In genomic region chr12:80110546-80110870, GRCm38 (mm10) we compare ENCODE assay signal across 8 mouse cellular contexts. TPM values are rescaled to one million over a fixed set of nuclear protein-coding genes. Genes with fewer than 3 reads are reported as not detected.
DNase-seq lines count a peak whose midpoint lies in the region; ATAC-seq and TF ChIP-seq lines count a peak whose summit lies in the region.

No protein-coding gene starts in this region.

- no peaks in the 10 kb centered on the region for H3K27me3 ChIP-seq in heart, embryonic 15.5 days
- no peaks in the 10 kb centered on the region for H3K27me3 ChIP-seq in liver, postnatal 0 days (ENCODE audit: insufficient read depth, low read length)

- peak overlapping the region; percentile 78 for H3K4me2 ChIP-seq in heart, embryonic 15.5 days
- H3K4me2 ChIP-seq in liver, postnatal 0 days (ENCODE audit: low read depth, low read length): peak overlapping the region; percentile 87

- H3K4me3 ChIP-seq in ES-E14 (ENCODE audit: insufficient read depth in 1 of 2, low read depth in 1 of 2, low read length in 2 of 2, poor library complexity in 1 of 2, severe bottlenecking in 1 of 2): peak overlapping the region; percentile 37 to 92
- H3K4me3 ChIP-seq in heart, embryonic 15.5 days: peak overlapping the region; percentile 81
- peak overlapping the region; percentile 85 for H3K4me3 ChIP-seq in liver, postnatal 0 days (ENCODE audit: low read depth, low read length)

- 4% methylated on average over 9 of the region's 9 CpGs for WGBS in heart, embryonic 15.5 days
- 30% methylated on average over 9 of the region's 9 CpGs for WGBS in liver, postnatal 0 days (ENCODE audit: insufficient replicate concordance)

- no peak overlapping the region; the same call in 1 of the 2 replicates for H3K27ac ChIP-seq in ES-E14 (ENCODE audit: insufficient read depth, low read depth, low read length, poor library complexity, severe bottlenecking)
- peak overlapping the region; percentile 83 for H3K27ac ChIP-seq in heart, embryonic 15.5 days
- peak overlapping the region; percentile 99 for H3K27ac ChIP-seq in liver, postnatal 0 days (ENCODE audit: low read depth)

- peak; percentile 26 for DNase-seq in heart, adult 8-10 months (ENCODE audit: low spot score)
- no peak for DNase-seq in heart, adult 11 months
- DNase-seq in ES-E14 (ENCODE audit: low read depth, low spot score): no peak
- no peak for DNase-seq in liver, postnatal 0 days
- DNase-seq in urinary bladder, adult 18-20 months (ENCODE audit: low spot score in 2 of 2): no peak
- no peak for DNase-seq in left cerebral cortex, adult 8-10 months (ENCODE audit: low spot score in 2 of 2)
- no peak for DNase-seq in urinary bladder, postnatal 25 days (ENCODE audit: low spot score)

- no peaks in the 10 kb centered on the region for H3K9me3 ChIP-seq in ES-E14 (ENCODE audit: control insufficient read depth, insufficient read depth, low read depth, low read length)
- no peaks in the 10 kb centered on the region for H3K9me3 ChIP-seq in heart, embryonic 15.5 days (replicated peaks)
- no peaks in the 10 kb centered on the region for H3K9me3 ChIP-seq in liver, postnatal 0 days (ENCODE audit: low read length)

- H3K36me3 ChIP-seq in ES-E14 (ENCODE audit: control insufficient read depth, insufficient read depth, low read length, poor library complexity, severe bottlenecking): peaks cover 15% of the 10 kb centered on the region
- peaks cover 17% of the 10 kb centered on the region for H3K36me3 ChIP-seq in heart, embryonic 15.5 days
- H3K36me3 ChIP-seq in liver, postnatal 0 days (replicated peaks; ENCODE audit: insufficient read depth, low read length): peaks cover 9% of the 10 kb centered on the region; the same call in 1 of the 2 replicates

- no peak for TF ChIP-seq CTCF in liver, postnatal 0 days (IDR thresholded peaks at IDR 0.05; ENCODE audit: low read depth)

- H3K9ac ChIP-seq in ES-E14 (ENCODE audit: insufficient read depth, low read depth, low read length, poor library complexity, severe bottlenecking): peak overlapping the region; percentile 61
- H3K9ac ChIP-seq in heart, embryonic 15.5 days: peak overlapping the region; percentile 99
- H3K9ac ChIP-seq in liver, postnatal 0 days (replicated peaks): peak overlapping the region; percentile 94

- ATAC-seq in heart, embryonic 15.5 days (replicated peaks; ENCODE audit: insufficient number of reproducible peaks, insufficient read depth, low FRiP score, low read depth): no peak
- ATAC-seq in liver, postnatal 0 days: no peak

- peaks cover 0 to 13% of the 10 kb centered on the region in 2 experiments; a peak in 2 of 4 replicates for H3K4me1 ChIP-seq in ES-E14 (ENCODE audit: control insufficient read depth in 2 of 2, insufficient read depth in 2 of 2, low read length in 2 of 2, poor library complexity in 1 of 2)
- peaks cover 22% of the 10 kb centered on the region for H3K4me1 ChIP-seq in heart, embryonic 15.5 days (replicated peaks)
- peaks cover 3% of the 10 kb centered on the region; the same call in 1 of the 2 replicates for H3K4me1 ChIP-seq in liver, postnatal 0 days (ENCODE audit: insufficient read depth)

- TF ChIP-seq EP300 in liver, postnatal 0 days (IDR thresholded peaks at IDR 0.05; ENCODE audit: low read depth): no peak

- in situ Hi-C loops in ES-E14 (cut with MboI; ENCODE audit: low sequenced_read_pairs in 2 of 2, unreplicated experiment in 2 of 2): no loop called here

TF ChIP-seq in ES-E14, 5 proteins besides CTCF, POLR2A, EP300 and RAD21:
- TF ChIP-seq ZNF384 (IDR thresholded peaks at IDR 0.05; ENCODE audit: low read depth, low read length) (no peak), MAFK (IDR thresholded peaks at IDR 0.05; ENCODE audit: insufficient read depth, low read depth, low read length) (no peak), ZC3H11A (IDR thresholded peaks at IDR 0.05; ENCODE audit: borderline replicate concordance, low read depth, low read length) (no peak), CHD2 (IDR thresholded peaks at IDR 0.05; ENCODE audit: low read depth, low read length) (no peak), HCFC1 (IDR thresholded peaks at IDR 0.05; ENCODE audit: borderline replicate concordance, insufficient read depth, low read length) (no peak)
TF ChIP-seq in ES-E14: peak in this region for 0.

RNA-seq across cellular contexts. Expression of gene Zfp36l1, which starts 2.3 kb away (rescaled TPM):
- 100 to 1,000 TPM in 1 of 4 experiments, 10 to 100 TPM in 3; 65.0 to 103 (median 80.0) TPM for total RNA-seq in heart, adult 8-10 months (2022)
- 19.4 and 19.8 TPM in 2 replicates for total RNA-seq in ES-E14 (2012; rRNA removed)
- 94.7 and 107 TPM in 2 replicates for polyA plus RNA-seq in heart, embryonic 15.5 days (2015; fragmentation: Nextera tagmentation; extraction: Ambion mirVana)
- polyA plus RNA-seq in liver, postnatal 0 days (2015; fragmentation: Nextera tagmentation; extraction: Ambion mirVana): 42.0 and 45.7 TPM in 2 replicates
- 10 to 100 TPM; 26.7 to 46.5 (median 33.3) TPM for total RNA-seq in left cerebral cortex, adult 8-10 months (2022)
